Mouse (Mus musculus) testis, adult 2 months (tissue): ENCODE measurements around the gene Epsti1.

Source experiments
- CTCF ChIP-seq: fragments of 200-500 bp; IDR thresholded peaks from 2 replicates; pipeline ENCODE4 v1.5.1; 2012; ENCODE audit warnings: low read depth, mild to moderate bottlenecking, inconsistent platforms, low read length, moderate library complexity; ENCODE audit not compliant: control insufficient read depth, insufficient read depth, insufficient replicate concordance
- POLR2A ChIP-seq: fragments of 200-500 bp; IDR thresholded peaks from 2 replicates; pipeline ENCODE4 v1.6.1; 2012; ENCODE audit warnings: low read depth, mild to moderate bottlenecking, inconsistent platforms, low read length, moderate library complexity; ENCODE audit not compliant: control insufficient read depth

- no peak for TF ChIP-seq CTCF
- TF ChIP-seq POLR2A = no peak
Measured at GRCm38 (mm10) chr14:77975702-77976101, 71.7 kb downstream of the Epsti1 start.
